Mouse (Mus musculus): ENCODE results near the gene Klk11.
A peak's percentile ranks its signal among the peaks of the same experiment; 100 is the strongest.

Klk11 gene

DNA sequence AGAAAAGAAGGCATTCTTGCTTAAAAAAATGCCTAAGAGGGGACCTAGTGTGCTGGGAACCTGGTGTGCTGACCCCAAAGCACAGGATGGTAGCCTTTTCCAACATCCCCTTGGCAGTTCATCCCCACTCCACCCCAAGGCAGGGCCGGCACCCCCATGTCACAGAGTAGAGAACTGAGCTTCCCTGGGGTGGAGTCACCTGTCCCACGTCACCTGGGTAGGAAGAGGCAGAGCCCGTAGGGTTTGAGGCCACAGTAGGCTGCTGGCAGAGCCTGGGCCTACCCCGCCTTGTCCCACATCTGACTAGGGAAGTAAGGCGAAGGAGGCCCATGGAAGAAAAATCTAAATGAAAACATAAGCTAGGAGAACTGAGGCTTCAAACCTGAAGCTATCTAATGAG, at the start of gene Klk11:
Gene Klk11 (plus strand): TSS at position 241 of the 400 bp plus-strand sequence.
- DNase-seq (ENCODE audit: low spot score in 2 of 2): no peak

DNA sequence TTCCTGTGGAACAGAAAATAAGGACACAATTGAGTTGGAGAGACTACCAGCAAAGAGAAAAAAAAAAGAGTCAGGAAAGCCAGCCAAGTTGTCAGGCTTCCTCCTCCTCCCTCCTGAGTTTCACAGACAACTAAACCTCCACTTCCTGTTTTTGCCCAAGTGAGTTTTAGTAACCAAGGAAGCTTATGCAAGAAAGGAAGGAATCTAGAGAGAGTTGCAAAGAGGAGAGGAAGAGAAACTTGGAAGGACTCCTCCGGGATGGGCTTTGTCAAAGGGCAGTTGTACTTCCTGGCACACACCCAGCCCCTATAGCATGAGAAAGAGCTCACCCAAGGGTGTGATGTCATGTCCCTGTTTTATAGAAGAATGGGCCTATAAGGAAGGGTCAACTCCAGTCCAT, 26.6 kb upstream of the Klk11 start:
- no peak for DNase-seq (ENCODE audit: low spot score in 2 of 2)

DNA sequence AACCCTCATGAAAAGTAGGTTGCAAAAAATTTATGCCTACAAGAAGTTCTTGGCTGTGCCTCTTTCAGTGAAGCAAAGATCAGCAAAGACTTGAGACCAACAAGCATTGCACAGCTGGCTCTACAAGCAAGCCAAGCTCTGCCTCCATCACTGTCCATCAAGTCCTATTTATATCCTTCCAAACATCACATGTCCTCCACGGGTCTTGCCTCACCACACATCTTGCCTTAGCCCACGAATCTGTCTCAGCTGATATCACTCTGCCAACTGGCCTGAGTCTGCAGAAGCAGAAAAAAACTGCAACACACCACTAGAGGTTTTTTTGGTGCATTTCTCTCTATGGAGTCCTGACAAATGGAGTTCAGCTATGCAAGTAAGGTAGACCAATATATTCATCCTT, 21.6 kb upstream of the Klk11 start:
- DNase-seq (ENCODE audit: low spot score in 2 of 2): no peak

DNA sequence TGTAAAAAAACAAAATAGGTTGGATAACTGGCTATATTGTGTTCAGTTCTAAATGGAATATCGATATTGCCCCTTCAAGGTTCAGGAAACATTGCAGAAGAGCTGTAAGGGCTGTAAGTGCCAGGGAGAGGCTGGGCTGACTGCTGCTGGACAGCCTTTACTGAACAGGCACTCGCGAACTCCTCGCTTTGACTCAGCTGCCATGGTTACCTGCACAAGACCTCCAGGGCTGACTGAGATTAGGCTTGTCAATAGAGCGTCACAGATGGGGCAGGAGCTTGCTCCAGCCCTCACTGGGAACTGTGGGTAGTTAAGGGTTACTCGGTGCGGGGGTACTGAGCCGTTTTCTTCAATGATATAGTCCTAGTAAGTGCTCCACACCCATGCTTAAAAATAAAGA, 7.9 kb upstream of the Klk11 start:
- DNase-seq (ENCODE audit: low spot score in 2 of 2): no peak

DNA sequence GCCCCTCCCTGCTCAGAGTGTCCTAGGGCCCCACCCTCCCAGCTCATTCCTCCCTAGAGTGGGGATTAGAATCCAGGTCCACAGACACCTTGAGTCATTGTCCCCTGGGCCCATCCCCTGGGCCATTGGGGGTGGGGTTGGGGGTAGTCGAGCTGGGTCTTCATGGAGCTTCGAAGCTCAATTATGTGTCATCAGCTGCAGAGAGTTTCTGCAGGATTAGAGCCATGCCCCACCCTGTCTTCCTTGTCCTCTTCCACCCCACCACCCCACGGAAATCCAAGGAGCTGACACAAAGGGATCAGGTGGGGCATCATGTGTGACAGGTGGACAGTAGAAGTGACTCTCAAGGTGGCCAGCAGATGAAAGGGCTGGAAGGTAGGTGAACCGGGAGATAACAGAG, 5.8 kb upstream of the Klk11 start, which contains the start of gene Klk12:
Gene Klk12 (plus strand): TSS at position 301 of the 400 bp plus-strand sequence.
- no peak for DNase-seq (ENCODE audit: low spot score in 2 of 2)

DNA sequence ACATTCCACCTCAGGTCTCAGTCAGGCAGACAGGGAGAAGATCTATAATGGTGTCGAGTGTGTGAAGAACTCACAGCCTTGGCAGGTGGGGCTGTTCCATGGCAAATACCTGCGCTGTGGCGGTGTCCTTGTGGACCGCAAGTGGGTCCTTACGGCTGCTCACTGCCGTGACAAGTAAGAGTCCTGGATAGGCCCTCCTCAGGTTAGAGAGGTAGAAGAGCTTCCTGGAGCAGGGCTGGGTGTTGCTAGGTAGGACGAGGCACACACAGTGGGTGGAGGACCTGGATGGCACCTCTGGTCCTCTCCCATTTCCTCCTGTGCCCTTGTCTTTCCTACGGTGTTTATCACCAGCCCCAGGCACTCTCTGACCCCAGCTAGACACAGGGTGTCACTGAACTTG, 4.8 kb upstream of the Klk11 start:
- DNase-seq (ENCODE audit: low spot score in 2 of 2): no peak

DNA sequence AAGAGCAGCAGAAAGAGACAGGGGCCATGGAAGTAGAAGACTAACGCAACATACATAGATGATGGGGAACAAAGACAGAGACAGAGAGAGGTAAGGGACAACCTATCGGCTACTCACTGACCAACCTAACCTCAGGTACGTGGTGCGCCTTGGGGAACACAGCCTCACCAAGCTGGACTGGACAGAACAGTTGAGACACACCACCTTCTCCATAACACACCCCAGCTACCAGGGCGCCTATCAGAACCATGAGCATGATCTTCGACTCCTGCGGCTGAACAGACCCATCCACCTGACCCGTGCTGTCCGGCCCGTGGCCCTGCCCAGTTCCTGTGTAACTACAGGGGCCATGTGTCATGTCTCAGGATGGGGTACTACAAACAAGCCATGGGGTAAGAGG, 3.7 kb upstream of the Klk11 start:
- no peak for DNase-seq (ENCODE audit: low spot score in 2 of 2)

DNA sequence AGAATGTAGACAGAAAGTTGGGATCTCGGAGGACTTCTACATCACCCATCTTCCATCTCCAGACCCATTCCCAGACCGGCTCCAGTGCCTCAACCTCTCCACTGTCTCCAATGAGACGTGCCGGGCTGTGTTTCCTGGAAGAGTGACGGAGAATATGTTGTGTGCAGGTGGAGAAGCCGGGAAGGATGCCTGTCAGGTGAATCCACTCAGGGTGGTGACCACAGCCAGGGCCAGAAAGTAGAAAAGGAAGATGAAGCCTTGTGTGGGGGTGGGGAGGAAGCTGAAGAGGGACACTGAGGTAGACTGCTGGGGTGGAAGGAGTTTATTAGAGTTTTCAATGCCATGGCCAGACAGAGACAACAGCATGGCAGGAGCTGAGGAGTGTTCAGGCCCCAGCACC, 2.5 kb upstream of the Klk11 start:
- no peak for DNase-seq (ENCODE audit: low spot score in 2 of 2)

DNA sequence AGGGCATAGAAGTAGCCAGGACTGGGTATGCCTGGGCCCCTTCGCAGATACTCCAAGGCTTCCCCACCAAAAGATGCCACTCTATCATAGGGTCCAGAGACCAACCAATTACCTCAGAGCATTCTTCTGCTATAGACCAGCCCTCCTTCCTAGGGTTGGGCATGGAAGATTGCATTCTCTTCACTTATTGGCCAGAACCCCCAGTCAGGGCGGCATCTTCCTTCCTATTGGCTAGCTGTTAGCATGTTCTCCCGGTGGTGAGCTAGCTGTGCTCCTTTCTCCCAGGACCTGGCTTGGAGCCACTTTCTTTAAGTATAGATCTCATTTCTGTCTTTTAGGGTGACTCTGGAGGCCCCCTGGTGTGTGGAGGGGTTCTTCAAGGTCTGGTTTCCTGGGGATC, 1.5 kb upstream of the Klk11 start:
- DNase-seq (ENCODE audit: low spot score in 2 of 2): no peak

DNA sequence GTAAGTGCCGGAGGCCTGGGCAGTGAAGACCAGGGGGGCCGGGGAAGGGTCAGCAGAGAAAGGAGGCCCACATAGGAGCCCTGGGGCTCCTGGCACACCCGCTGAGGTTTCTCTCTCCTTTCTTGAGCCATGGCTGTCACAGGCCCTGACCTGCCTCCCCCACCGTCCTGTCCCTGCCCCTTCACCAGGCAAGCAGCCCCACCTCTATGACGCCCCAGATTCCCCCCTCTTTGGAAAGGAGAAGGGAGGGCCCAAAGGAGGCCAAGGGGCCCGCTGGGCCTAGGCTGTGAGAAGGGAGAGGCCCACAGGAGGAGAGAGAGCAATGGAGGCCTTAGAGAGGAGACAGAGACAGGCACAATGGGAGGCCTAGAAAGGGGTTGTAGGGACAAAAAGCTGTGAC, 398 bp downstream of the Klk11 start:
- DNase-seq (ENCODE audit: low spot score in 2 of 2): no peak

DNA sequence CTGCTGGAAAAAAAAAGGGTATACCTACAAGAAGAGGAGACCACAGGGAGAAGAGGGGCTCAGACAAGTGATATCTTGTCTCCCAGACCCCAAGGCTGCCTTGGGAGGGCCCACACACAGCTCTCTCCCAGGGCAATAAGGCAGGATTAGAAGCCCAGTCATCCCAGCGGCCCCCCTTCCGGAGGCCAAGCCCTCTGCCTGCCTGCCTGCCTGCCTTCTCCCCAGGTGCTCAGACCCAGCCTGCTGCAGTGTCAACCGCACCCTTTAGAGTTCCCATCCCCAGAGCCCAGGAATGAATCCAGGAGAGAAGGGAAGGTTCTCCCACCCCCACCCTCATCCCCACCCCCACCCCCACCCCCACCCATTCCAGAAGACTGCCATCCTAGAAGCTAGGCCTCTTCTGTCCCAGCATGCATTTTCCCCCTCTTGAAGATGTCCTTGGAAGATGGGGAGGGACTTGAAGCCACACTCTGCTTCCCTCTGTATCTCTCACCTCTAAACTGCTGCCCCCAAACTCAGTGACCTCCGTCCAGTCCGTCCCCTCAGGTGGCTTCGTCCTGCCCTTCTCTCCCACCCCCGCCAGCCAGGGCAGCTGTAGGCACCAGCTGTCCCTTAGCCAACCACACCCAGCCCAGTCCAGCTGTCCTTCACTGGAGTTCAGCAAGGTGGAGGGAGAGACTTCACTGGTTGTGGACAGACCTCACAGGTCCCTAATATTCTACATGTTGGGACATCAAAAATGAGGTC, 1.1 kb downstream of the Klk11 start:
- DNase-seq (ENCODE audit: low spot score in 2 of 2): no peak

DNA sequence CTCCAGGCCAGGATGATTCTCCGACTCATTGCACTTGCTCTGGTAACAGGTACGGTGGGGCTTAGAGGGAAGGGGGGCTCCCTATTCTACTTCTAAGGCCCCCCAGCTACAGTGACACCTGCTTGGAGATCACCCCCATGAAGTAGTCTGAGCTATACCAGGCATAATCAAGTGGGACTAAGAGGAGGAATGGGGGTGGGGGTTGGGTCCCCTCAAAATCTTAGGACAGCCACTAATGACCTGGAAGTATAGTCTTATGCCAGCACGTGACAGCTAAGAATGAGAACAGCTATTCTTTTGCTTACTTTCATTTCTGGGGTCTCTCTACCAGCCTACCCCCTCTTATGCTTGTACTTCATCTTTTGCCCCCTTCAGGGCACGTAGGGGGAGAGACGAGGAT, 2.1 kb downstream of the Klk11 start:
- DNase-seq (ENCODE audit: low spot score in 2 of 2): no peak

DNA sequence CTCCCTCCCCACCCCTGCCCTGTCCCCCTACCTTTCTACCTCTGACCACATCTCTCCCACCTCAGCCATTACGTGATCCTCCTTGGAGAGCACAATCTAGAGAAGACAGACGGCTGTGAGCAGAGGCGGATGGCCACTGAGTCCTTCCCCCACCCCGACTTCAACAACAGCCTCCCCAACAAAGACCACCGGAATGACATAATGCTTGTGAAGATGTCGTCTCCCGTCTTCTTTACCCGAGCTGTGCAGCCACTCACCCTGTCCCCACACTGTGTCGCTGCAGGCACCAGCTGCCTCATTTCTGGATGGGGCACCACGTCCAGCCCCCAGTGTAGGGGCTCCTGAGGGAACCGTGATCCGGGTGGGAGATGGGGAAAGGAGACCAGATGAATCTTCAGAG, 3.0 kb downstream of the Klk11 start:
- no peak for DNase-seq (ENCODE audit: low spot score in 2 of 2)

DNA sequence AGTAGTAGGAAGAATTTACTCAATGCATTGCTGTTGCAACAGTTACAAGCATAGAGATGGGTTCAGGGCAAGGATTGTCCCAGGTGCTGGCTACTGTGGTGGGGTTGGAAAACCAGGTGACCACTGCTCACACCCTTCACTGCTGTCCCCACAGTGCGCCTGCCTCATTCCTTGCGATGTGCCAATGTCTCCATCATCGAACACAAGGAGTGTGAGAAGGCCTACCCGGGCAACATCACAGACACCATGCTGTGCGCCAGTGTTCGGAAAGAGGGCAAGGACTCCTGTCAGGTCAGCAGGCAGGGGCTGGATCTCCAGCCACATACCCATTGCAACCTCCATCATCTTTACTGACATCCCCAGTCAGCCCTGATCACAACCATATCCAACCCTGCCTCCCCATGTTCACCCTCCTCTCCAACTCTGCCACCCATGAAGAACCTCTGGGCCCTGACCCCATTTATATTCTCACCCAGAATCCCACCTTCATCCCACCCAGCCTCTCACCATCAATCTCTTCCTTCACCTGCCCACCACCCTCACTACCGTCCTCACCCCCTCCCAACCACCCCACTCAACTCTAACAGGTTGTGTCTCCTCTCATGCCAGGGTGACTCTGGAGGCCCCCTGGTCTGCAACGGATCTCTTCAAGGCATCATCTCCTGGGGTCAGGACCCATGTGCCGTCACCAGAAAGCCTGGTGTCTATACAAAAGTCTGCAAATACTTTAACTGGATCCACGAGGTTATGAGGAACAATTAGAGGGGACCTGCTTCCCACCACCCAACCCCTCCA, 4.0 kb downstream of the Klk11 start:
- no peak for DNase-seq (ENCODE audit: low spot score in 2 of 2)

DNA sequence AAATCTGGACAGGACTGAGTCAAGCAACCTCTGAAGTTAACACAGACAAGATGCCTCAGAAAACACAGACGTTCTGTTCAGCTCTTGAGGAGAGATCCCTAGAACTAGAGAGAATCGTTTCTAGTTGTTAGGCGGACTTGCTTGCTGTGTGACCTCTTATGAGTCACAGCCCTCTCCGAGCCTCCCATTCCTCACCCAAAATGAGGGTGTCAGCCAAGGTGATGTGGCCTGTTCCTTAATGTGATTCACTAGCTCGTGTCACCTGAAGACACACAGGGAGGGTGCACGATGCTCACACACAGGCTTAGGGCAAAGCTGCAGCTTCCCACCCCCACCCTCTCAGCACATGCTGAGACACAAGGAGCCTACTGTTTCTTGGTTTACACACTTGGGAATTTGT, 5.8 kb downstream of the Klk11 start:
- DNase-seq (ENCODE audit: low spot score in 2 of 2): no peak

DNA sequence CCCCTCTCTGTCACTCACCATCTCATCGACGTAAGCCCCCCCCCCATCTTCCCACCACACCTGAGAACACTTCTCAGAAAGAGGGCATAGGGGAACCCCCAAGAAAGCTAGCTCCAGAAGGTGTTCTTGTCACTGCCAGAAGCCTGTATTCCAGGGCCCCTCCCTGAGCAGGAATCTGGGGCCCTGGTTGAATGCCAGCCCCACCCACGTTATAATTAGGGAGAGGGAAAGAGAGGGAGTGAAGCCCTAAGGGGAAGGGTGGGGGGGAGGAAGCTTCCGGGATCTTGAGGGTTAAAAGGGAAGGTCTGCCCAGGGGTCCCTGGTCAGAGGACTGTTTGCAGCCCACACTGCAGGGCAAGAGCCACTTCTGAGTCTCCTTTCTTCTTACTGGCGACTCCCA, 6.3 kb downstream of the Klk11 start, which contains the start of gene Klk10:
Gene Klk10 (plus strand): TSS at position 290 of the 400 bp plus-strand sequence.
- no peak for DNase-seq (ENCODE audit: low spot score in 2 of 2)

DNA sequence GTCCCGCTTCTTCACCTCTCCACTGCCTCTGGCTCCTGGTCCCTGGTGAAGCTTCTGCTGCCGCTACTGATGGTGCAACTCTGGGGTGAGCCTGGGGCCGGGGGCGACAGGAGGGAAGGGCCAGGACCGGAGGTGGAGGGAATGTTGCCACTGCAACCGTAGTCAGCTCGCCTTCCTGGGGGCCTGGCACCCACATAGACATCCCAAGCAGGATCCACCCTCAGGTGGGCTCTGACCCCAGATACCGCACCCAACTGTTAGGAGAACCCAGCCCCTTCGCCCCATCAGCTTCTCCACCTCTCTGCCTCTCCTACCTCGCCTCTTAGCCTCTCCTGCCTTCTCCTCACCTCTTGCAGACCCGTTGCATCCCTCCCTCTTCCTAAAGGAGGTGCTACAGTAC, 7.1 kb downstream of the Klk11 start:
- DNase-seq (ENCODE audit: low spot score in 2 of 2): no peak

DNA sequence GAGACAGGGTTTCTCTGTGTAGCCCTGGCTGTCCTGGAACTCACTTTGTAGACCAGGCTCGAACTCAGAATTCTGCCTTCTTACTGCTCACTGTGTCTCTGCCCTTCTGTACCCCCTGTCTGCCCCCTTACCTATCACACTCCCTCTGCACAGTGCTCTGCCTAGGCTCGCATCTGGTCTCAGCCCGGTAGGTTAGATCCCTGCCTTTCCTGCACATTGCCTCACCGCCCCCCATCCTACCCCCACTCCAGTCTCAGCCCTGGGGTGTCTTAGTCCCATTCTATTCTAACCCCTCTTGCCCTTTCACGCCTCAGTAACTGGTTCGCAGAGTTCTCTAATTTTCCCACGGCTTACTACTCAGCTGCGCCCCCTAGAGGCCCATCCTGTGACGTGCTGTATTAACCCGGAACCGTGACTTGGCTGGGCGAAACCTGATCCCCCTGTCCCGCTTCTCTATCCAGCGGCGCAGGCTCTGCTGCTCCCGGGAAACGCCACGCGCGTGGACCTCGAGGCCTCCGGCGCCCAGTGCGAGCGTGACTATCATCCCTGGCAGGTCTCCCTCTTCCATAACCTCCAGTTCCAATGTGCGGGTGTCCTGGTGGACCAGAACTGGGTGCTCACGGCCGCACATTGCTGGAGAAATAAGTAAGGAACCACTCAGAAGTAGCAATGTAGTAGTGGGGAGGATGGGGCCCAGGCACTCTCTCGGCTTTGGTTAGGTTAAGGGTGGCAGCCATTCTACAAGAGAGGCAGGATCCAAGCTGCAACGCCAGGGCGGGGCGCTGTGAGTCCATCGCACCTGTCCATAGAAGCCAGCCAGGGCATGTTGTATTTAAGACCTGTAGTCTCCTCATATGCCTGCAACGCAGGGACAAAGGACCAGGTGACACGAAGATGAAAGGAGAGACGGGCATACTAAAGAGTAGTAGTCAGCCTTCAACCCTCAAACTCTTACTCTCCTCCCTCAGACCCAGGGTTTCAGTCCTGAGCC, 8.2 kb downstream of the Klk11 start:
- DNase-seq (ENCODE audit: low spot score in 2 of 2): peak; percentile 39 to 61

DNA sequence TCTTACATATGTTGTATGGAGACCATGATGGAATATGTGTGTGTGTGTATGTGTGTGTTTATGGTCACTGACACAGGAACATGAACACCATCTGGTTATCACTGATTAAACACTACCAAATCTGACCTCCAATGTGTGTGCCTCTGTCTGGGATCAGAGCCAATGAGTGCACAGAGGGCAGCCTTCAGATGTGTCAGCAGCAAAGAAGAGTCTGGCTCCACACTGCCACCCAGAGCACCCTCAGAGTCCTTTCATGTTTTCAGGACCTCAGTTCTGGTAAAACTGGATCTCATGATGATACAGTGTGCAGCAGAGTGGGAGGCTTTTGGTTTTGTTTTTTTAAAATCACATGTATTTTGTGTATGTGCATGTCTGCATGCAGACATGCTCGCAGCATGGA, 10.9 kb downstream of the Klk11 start:
- DNase-seq (ENCODE audit: low spot score in 2 of 2): no peak

DNA sequence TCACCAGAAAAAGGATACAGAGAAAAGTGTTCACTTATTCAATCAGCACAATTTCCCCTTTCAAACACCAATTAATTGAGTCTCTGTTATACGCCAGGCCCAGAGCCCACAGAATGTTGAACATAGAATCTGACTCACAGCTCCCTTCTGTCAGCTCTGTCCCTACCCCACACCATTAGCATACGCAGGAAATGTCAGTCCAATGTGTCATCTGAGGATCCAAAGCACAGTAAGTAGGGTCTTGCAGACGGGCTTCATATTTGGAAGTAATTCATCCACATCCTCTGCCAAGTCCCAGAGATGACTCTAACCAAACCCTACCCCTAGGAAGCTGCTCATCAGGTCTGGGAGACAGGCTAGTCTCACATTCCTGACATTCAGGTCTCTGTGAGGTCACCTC, 13.7 kb downstream of the Klk11 start:
- DNase-seq (ENCODE audit: low spot score in 2 of 2): no peak

DNA sequence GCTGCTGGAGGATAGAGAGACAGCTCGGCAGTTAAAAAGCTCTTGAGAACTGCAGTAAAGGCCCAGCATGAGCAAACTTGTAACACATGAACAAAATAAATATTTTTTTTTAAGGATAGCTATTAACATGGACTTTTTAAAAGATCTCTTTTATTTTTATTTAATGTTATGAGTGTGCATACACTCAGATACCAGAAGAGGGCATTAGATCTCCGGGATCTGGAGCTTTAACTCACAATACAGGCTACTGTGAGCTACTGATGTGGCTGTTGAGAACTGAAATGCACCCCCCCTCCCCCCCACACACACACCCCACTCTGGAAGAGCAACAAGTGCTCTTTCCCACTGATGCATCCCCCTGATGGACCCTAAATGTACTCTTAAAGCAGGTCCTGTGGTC, 14.9 kb downstream of the Klk11 start:
- no peak for DNase-seq (ENCODE audit: low spot score in 2 of 2)

DNA sequence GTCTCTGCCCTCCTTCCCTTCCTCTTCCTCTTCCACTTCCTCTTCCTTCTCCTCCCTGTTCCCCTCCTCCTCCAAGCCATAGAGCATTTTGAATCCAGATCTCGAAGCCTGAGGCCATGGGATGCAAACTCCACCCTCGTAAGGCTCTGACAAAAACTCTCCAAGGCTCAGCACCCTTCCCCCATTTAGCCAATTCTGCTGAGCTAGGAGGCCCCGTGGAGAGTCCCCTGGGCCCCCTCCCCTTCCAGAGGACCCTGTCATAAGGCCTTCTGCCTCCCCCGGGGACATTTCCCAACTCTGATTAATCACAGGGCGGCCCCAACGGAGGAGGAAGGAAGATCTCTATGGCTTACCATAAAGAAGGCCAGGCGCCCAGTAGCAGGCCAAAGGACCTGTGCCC, 17.2 kb downstream of the Klk11 start, which contains the start of gene Klk9:
Gene Klk9 (plus strand): TSS at position 301 of the 400 bp plus-strand sequence.
- no peak for DNase-seq (ENCODE audit: low spot score in 2 of 2)

Data from natural killer cell, adult 2 months (primary cell).